8 mouse cellular contexts compared by ENCODE assay signal in the genomic region with DNA sequence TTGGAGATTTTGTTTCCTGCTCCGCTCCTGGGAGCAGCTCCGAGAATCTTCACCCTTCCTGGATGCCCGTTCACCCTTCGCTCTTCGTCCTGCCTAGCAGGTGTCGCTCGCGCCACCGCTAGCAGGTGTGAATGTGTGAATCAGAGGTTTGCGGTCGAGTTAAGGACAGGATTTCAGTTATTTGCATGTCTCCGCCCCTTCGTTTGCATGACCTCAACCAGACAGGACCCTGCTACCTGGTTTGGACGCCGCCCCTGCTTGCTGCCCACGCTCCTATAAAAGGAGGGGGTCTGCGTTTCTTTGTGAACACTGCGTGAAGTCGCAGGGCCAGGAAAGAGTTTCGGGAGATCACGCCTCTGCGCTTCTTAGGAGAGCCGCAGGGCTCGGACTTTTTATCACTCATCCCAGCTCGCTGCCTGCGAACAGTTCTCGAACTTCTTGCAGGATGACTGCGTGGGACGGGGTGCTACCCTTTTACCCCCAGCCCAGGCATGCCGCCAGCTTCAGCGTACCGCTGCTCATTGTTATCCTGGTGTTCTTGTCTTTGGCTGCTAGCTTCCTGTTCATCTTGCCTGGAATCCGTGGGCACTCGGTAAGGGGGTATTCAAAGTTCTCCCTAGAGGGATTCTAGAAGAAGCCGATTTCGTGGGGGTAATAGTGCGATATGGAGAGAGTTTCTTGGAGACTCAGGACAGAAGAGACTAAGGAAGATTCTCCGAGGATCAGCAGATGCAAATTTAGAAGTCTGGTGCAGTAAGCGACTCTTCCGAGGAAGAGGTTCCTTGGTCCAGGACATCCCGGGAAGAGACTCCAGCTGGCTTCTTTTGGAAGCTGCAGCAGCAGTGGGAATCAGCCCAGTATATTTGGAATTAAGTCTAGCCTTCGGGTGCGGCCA. TPM values are rescaled to one million over a fixed set of nuclear protein-coding genes. Genes with fewer than 3 reads are reported as not detected.
DNase-seq lines count a peak whose midpoint lies in the region; ATAC-seq and TF ChIP-seq lines count a peak whose summit lies in the region.

Gene Duoxa2 (plus strand): TSS at position 305 of the 895 bp plus-strand sequence.

- H3K27ac ChIP-seq in heart, embryonic 10.5 days, result no peak within 1 kb of the TSS
- no peak within 1 kb of the TSS for H3K27ac ChIP-seq in embryonic fibroblast, embryonic 13.5 days (ENCODE audit: insufficient read depth, low read length)
- no peak within 1 kb of the TSS for H3K27ac ChIP-seq in intestine, embryonic 16.5 days (ENCODE audit: low read length)
- no peak within 1 kb of the TSS for H3K27ac ChIP-seq in lung, embryonic 15.5 days

- 1% methylated on average over 43 of the region's 43 CpGs for WGBS in heart, embryonic 10.5 days
- WGBS in intestine, embryonic 16.5 days, result 1% methylated on average over 43 of the region's 43 CpGs
- 2% methylated on average over 43 of the region's 43 CpGs for WGBS in lung, embryonic 15.5 days

- TF ChIP-seq CTCF in embryonic fibroblast, embryonic 13.5 days (IDR thresholded peaks at IDR 0.05; ENCODE audit: borderline replicate concordance, insufficient read depth, low read length), result no peak

- no peaks in the 10 kb centered on the region for H3K36me3 ChIP-seq in heart, embryonic 10.5 days
- no peaks in the 10 kb centered on the region for H3K36me3 ChIP-seq in intestine, embryonic 16.5 days (ENCODE audit: control insufficient read depth, insufficient read depth, low read length)
- H3K36me3 ChIP-seq in lung, embryonic 15.5 days, result no peaks in the 10 kb centered on the region
- H3K36me3 ChIP-seq in splenic B cell, adult 2 months (ENCODE audit: control insufficient read depth, insufficient read depth, low read length, poor library complexity, severe bottlenecking), result no peaks in the 10 kb centered on the region

- peaks cover 100% of the 10 kb centered on the region for H3K27me3 ChIP-seq in heart, embryonic 10.5 days (ENCODE audit: insufficient read depth, poor library complexity, severe bottlenecking)
- H3K27me3 ChIP-seq in intestine, embryonic 16.5 days (replicated peaks; ENCODE audit: control insufficient read depth, insufficient read depth, low read length), result peaks cover 74% of the 10 kb centered on the region
- H3K27me3 ChIP-seq in lung, embryonic 15.5 days, result peaks cover 99% of the 10 kb centered on the region
- H3K27me3 ChIP-seq in splenic B cell, adult 2 months (ENCODE audit: control insufficient read depth, insufficient read depth, low read length, poor library complexity, severe bottlenecking), result peaks cover 2% of the 10 kb centered on the region; the same call in 1 of the 2 replicates

- H3K9me3 ChIP-seq in heart, embryonic 10.5 days, result no peaks in the 10 kb centered on the region
- H3K9me3 ChIP-seq in intestine, embryonic 16.5 days (ENCODE audit: control insufficient read depth, low read length), result no peaks in the 10 kb centered on the region
- H3K9me3 ChIP-seq in lung, embryonic 15.5 days, result no peaks in the 10 kb centered on the region

- peak within 1 kb of the TSS; percentile 57 for H3K4me3 ChIP-seq in heart, embryonic 10.5 days
- H3K4me3 ChIP-seq in embryonic fibroblast, embryonic 13.5 days (ENCODE audit: insufficient read depth, low read length), result peak within 1 kb of the TSS; percentile 4; the same call in 1 of the 2 replicates
- peak within 1 kb of the TSS; percentile 37 for H3K4me3 ChIP-seq in intestine, embryonic 16.5 days (ENCODE audit: low read length)
- peak within 1 kb of the TSS; percentile 19 for H3K4me3 ChIP-seq in lung, embryonic 15.5 days

- peak within 1 kb of the TSS; percentile 57 for H3K4me2 ChIP-seq in intestine, embryonic 16.5 days (ENCODE audit: low read depth, low read length)
- peak within 1 kb of the TSS; percentile 47 for H3K4me2 ChIP-seq in lung, embryonic 15.5 days

- TF ChIP-seq POLR2A in embryonic fibroblast, embryonic 13.5 days (IDR thresholded peaks at IDR 0.05; ENCODE audit: low read depth, low read length), result no peak

- DNase-seq in heart, embryonic 10.5 days (ENCODE audit: low spot score), result no peak
- no peak for DNase-seq in heart, postnatal 36 days
- peak; percentile 64 for DNase-seq in splenic B cell, adult 2 months (ENCODE audit: low read depth, low spot score)
- no peak for DNase-seq in right cerebral cortex, adult 18-20 months

- no peak within 1 kb of the TSS for H3K9ac ChIP-seq in intestine, embryonic 16.5 days (ENCODE audit: low read depth, low read length)
- H3K9ac ChIP-seq in lung, embryonic 15.5 days, result no peak within 1 kb of the TSS

- intact Hi-C loops in heart, postnatal 36 days (cut with DNase I), result no loop called here

- ATAC-seq in intestine, embryonic 16.5 days, result no peak
- no peak for ATAC-seq in lung, embryonic 15.5 days (ENCODE audit: borderline replicate concordance, extremely low read depth, low FRiP score, low TSS enrichment)
- ATAC-seq in erythroid progenitor cell, adult 5-6 weeks (replicated peaks; ENCODE audit: low FRiP score, poor library complexity, severe bottlenecking), result no peak

- peaks cover 45% of the 10 kb centered on the region for H3K4me1 ChIP-seq in heart, embryonic 10.5 days
- 0 out of 2 replicates have a peak, but pooled peaks cover 2% of the 10 kb centered on the region for H3K4me1 ChIP-seq in embryonic fibroblast, embryonic 13.5 days (ENCODE audit: control insufficient read depth, insufficient read depth, low read length)
- H3K4me1 ChIP-seq in intestine, embryonic 16.5 days (ENCODE audit: control insufficient read depth, insufficient read depth, low read length), result peaks cover 28% of the 10 kb centered on the region
- H3K4me1 ChIP-seq in lung, embryonic 15.5 days, result peaks cover 27% of the 10 kb centered on the region

RNA-seq across cellular contexts. Expression of gene Duoxa2, which starts in this region (rescaled TPM):
- polyA plus RNA-seq in heart, embryonic 10.5 days (2016; fragmentation: Nextera tagmentation; extraction: Ambion mirVana), result 0.26 TPM in 1 of 2 replicates, not detected in the other
- total RNA-seq in heart, postnatal 36 days (2021), result not detected
- not detected in 2 replicates for polyA plus RNA-seq in embryonic fibroblast, embryonic 13.5 days (2011; ENCODE audit: insufficient read length, low read depth, missing spikeins)
- 0.16 and 0.24 TPM in 2 replicates for polyA plus RNA-seq in intestine, embryonic 16.5 days (2015; fragmentation: Nextera tagmentation; extraction: Ambion mirVana)
- not detected in 2 replicates for polyA plus RNA-seq in lung, embryonic 15.5 days (2015; fragmentation: Nextera tagmentation; extraction: Ambion mirVana)
- total RNA-seq in erythroid progenitor cell, adult 5-6 weeks (2015; ENCODE audit: low replicate concordance), result not detected in 2 replicates
- total RNA-seq in erythroid progenitor cell, adult 5-6 weeks (2017; ENCODE audit: low replicate concordance), result not detected in 2 replicates

Comparison
In these comparisons a context has a peak if more than half of its experiments do, and no peak if none do; other contexts are left out.
1. H3K4me3 ChIP-seq: peak in every context shown above with its lines; median percentile 57 in heart, embryonic 10.5 days; 37 in intestine, embryonic 16.5 days; 19 in lung, embryonic 15.5 days; 4 in embryonic fibroblast, embryonic 13.5 days.